Mouse (Mus musculus) effector memory CD4-positive, alpha-beta T cell, adult 7 months (primary cell): ENCODE results near the gene Pcsk5. TPM values are rescaled to one million over a fixed set of nuclear protein-coding genes. Genes with fewer than 3 reads are reported as not detected.

Experiments
- polyA plus RNA-seq: library from polyadenylated mRNA; unstranded; fragments of 100-300 nt; shearing (Covaris generic); gene quantifications from one replicate; pipeline ENCODE4 v1.2.1, GENCODE M21; 2017

Pcsk5 gene
- 0.26 TPM for polyA plus RNA-seq

DNA sequence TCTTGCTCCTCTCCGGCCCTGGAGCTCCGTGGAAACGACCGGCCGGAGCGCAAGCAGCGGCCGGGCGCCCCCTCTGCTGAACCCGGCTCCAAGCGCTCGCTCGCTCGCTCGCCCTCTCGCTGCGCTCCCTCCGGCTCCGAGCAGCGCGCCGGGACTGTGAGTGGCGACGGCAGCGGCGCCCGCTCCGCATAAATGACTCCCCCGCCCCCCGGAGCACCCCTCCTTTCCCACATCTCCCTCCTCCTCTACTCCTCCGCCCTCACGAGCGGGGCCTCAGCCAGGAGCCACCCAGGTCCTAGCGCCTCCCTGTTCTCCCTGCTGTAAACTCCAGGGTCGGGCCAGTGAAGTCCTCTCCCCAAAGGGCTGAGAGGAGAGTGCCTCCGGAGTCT is at the start of gene Pcsk5:
Pcsk5 (minus strand) TSS at position 162 of the 389 bp plus-strand sequence.

DNA sequence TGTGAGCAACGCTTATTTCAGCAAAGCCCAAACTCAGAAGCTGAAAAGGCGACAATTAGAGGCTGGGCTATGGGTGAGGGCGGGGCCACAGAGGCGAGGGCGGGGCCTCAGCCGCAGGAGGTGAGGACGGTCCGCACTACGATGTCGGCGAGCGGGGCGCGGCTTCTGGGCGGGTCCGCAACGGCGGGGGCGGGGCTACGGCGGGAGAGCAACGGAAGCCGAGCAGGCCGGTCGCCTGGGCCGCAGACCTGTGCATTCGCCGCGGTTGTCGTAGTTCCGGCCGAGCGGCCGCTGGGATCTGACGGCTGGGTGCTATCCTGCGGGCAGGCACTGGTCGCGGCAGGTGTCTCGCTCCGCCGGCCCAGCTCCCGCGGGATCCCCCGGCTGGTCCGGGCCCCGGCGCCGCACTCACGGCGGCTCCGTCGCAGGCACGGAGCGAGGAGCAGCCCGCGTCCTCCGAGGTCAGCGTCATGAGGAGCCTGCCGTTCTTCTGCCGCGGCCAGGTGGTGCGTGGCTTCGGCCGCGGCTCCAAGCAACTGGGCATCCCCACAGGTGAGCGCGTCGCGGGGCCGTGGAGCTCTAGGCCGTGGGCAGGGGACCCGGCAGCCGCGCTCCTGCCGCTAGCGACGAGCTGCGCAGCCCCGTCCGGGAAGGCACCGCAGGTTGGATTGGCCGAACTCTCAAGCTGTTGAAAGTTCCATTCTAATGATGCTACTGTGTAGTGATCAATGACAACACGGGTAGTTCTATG is 443.4 kb downstream of the Pcsk5 start, which contains the start of gene Rfk:
Rfk (plus strand) TSS at position 203 of the 751 bp plus-strand sequence.

